Mouse (Mus musculus): Measurements from ENCODE around the gene Slc35b2. TPM values are rescaled to one million over a fixed set of nuclear protein-coding genes. Genes with fewer than 3 reads are reported as not detected.

The Slc35b2 gene
- polyA plus RNA-seq, 1 experiment from 2014 or later = 97.9 TPM

- H3K9ac ChIP-seq (replicated peaks) = peak overlapping the region; percentile 17; the same call in 1 of the 2 replicates
- H3K36me3 ChIP-seq = 0 out of 2 replicates have a peak, but pooled peaks cover 3% of the 10 kb centered on the region
- peaks cover 49% of the 10 kb centered on the region for H3K4me1 ChIP-seq
- 0 out of 2 replicates have a peak overlapping the region, but pooled peaks have one; percentile 12 for H3K27ac ChIP-seq (replicated peaks)
- peak overlapping the region; percentile 17 for H3K4me2 ChIP-seq (replicated peaks)
- no peak for ATAC-seq (replicated peaks)
- no peaks in the 10 kb centered on the region for H3K9me3 ChIP-seq
- no peaks in the 10 kb centered on the region for H3K27me3 ChIP-seq
- 57% methylated on average over 16 of the region's 16 CpGs for WGBS
- no peak overlapping the region for H3K4me3 ChIP-seq
Observed at GRCm38 (mm10) chr17:45591701-45592605, 28.3 kb downstream of the Slc35b2 start.

- Histone ChIP-seq H3K4me2 (replicated peaks) (peak overlapping the region; percentile 94), H3K4me1 (peaks cover 52% of the 10 kb centered on the region), H3K9me3 (no peaks in the 10 kb centered on the region), H3K27me3 (no peaks in the 10 kb centered on the region), H3K4me3 (no peak overlapping the region), H3K27ac (replicated peaks) (0 out of 2 replicates have a peak overlapping the region, but pooled peaks have one; percentile 12), H3K9ac (replicated peaks) (peak overlapping the region; percentile 17; the same call in 1 of the 2 replicates), H3K36me3 (no peaks in the 10 kb centered on the region)
- WGBS = 45% methylated on average over 8 of the region's 8 CpGs
- no peak for ATAC-seq (replicated peaks)
Observed at GRCm38 (mm10) chr17:45592606-45593431, 29.1 kb downstream of the Slc35b2 start.

- Histone ChIP-seq H3K9ac (replicated peaks) (no peak overlapping the region), H3K27me3 (no peaks in the 10 kb centered on the region), H3K36me3 (no peaks in the 10 kb centered on the region), H3K4me2 (replicated peaks) (peak overlapping the region; percentile 94; the same call in 1 of the 2 replicates), H3K27ac (replicated peaks) (no peak overlapping the region), H3K4me3 (no peak overlapping the region), H3K4me1 (peaks cover 53% of the 10 kb centered on the region), H3K9me3 (no peaks in the 10 kb centered on the region)
- no peak for ATAC-seq (replicated peaks)
- WGBS = 35% methylated on average over 8 of the region's 8 CpGs
Observed at GRCm38 (mm10) chr17:45593479-45593878, 29.8 kb downstream of the Slc35b2 start.

GRCm38 (mm10) chr17:45594195-45594594, 30.5 kb downstream of the Slc35b2 start:
- H3K4me1 ChIP-seq = peaks cover 58% of the 10 kb centered on the region

GRCm38 (mm10) chr17:45594881-45595735, 31.4 kb downstream of the Slc35b2 start:
- peak overlapping the region; percentile 94 for H3K4me2 ChIP-seq (replicated peaks)
- under 1% methylated on average over 58 of the region's 58 CpGs for WGBS
- peak overlapping the region; percentile 71 for H3K27ac ChIP-seq (replicated peaks)
- H3K4me3 ChIP-seq = peak overlapping the region; percentile 55
- H3K4me1 ChIP-seq = peaks cover 64% of the 10 kb centered on the region
- no peaks in the 10 kb centered on the region for H3K9me3 ChIP-seq
- H3K27me3 ChIP-seq = peaks cover 6% of the 10 kb centered on the region; the same call in 1 of the 2 replicates
- ATAC-seq (replicated peaks) = peak; percentile 83
- H3K9ac ChIP-seq (replicated peaks) = peak overlapping the region; percentile 51
- H3K36me3 ChIP-seq = no peaks in the 10 kb centered on the region

More at GRCm38 (mm10) chr17:45594195-45594594, 30.5 kb downstream of the Slc35b2 start:
- Histone ChIP-seq H3K36me3 (no peaks in the 10 kb centered on the region), H3K9ac (replicated peaks) (peak overlapping the region; percentile 51; the same call in 1 of the 2 replicates), H3K9me3 (no peaks in the 10 kb centered on the region), H3K4me3 (peak overlapping the region; percentile 55), H3K27ac (replicated peaks) (no peak overlapping the region), H3K27me3 (no peaks in the 10 kb centered on the region), H3K4me2 (replicated peaks) (peak overlapping the region; percentile 94)
- ATAC-seq (replicated peaks) = no peak
- WGBS = 50% methylated on average over 8 of the region's 8 CpGs

GRCm38 (mm10) chr17:45595736-45596390, 32.2 kb downstream of the Slc35b2 start:
- Histone ChIP-seq H3K4me1 (peaks cover 64% of the 10 kb centered on the region), H3K36me3 (no peaks in the 10 kb centered on the region), H3K27me3 (peaks cover 11% of the 10 kb centered on the region; the same call in 1 of the 2 replicates), H3K4me2 (replicated peaks) (peak overlapping the region; percentile 94), H3K9me3 (no peaks in the 10 kb centered on the region), H3K4me3 (peak overlapping the region; percentile 55), H3K27ac (replicated peaks) (peak overlapping the region; percentile 71), H3K9ac (replicated peaks) (peak overlapping the region; percentile 51)
- peak; percentile 9 for ATAC-seq (replicated peaks)
- WGBS = 4% methylated on average over 23 of the region's 23 CpGs

GRCm38 (mm10) chr17:45596631-45597396, 33.1 kb downstream of the Slc35b2 start:
- H3K27ac ChIP-seq (replicated peaks) = peak overlapping the region; percentile 71

GRCm38 (mm10) chr17:45597787-45598186, 34.1 kb downstream of the Slc35b2 start:
- ATAC-seq (replicated peaks) = peak; percentile 30; the same call in 1 of the 2 replicates
- 0 out of 2 replicates have a peak overlapping the region, but pooled peaks have one; percentile 8 for H3K27ac ChIP-seq (replicated peaks)
- H3K4me1 ChIP-seq = peaks cover 56% of the 10 kb centered on the region
- H3K4me3 ChIP-seq = no peak overlapping the region
- no peak overlapping the region for H3K9ac ChIP-seq (replicated peaks)
- no peaks in the 10 kb centered on the region for H3K36me3 ChIP-seq
- H3K27me3 ChIP-seq = peaks cover 26% of the 10 kb centered on the region
- no peaks in the 10 kb centered on the region for H3K9me3 ChIP-seq
- no peak overlapping the region for H3K4me2 ChIP-seq (replicated peaks)
- 41% methylated on average over 3 of the region's 3 CpGs for WGBS

More at GRCm38 (mm10) chr17:45596631-45597396, 33.1 kb downstream of the Slc35b2 start:
- H3K9ac ChIP-seq (replicated peaks) = no peak overlapping the region
- H3K9me3 ChIP-seq = no peaks in the 10 kb centered on the region
- H3K4me3 ChIP-seq = no peak overlapping the region
- no peak overlapping the region for H3K4me2 ChIP-seq (replicated peaks)
- H3K36me3 ChIP-seq = no peaks in the 10 kb centered on the region
- H3K27me3 ChIP-seq = peaks cover 20% of the 10 kb centered on the region
- peaks cover 64% of the 10 kb centered on the region for H3K4me1 ChIP-seq
- WGBS = 22% methylated on average over 11 of the region's 11 CpGs
- peak; percentile 34 for ATAC-seq (replicated peaks)

- no peak overlapping the region for H3K4me2 ChIP-seq (replicated peaks)
- H3K4me3 ChIP-seq = no peak overlapping the region
- H3K9ac ChIP-seq (replicated peaks) = no peak overlapping the region
- 71% methylated on average over 2 of the region's 2 CpGs for WGBS
- peaks cover 26% of the 10 kb centered on the region for H3K27me3 ChIP-seq
- no peaks in the 10 kb centered on the region for H3K9me3 ChIP-seq
- 0 out of 2 replicates have a peak overlapping the region, but pooled peaks have one; percentile 8 for H3K27ac ChIP-seq (replicated peaks)
- no peak for ATAC-seq (replicated peaks)
- H3K36me3 ChIP-seq = no peaks in the 10 kb centered on the region
- peaks cover 51% of the 10 kb centered on the region for H3K4me1 ChIP-seq
Observed at GRCm38 (mm10) chr17:45598376-45598775, 34.7 kb downstream of the Slc35b2 start.

GRCm38 (mm10) chr17:45598891-45599290, 35.2 kb downstream of the Slc35b2 start:
- H3K4me3 ChIP-seq = no peak overlapping the region
- no peak for ATAC-seq (replicated peaks)
- H3K27me3 ChIP-seq = peaks cover 26% of the 10 kb centered on the region
- no peak overlapping the region for H3K27ac ChIP-seq (replicated peaks)
- H3K4me1 ChIP-seq = peaks cover 46% of the 10 kb centered on the region
- no peaks in the 10 kb centered on the region for H3K9me3 ChIP-seq
- H3K4me2 ChIP-seq (replicated peaks) = peak overlapping the region; percentile 42; the same call in 1 of the 2 replicates
- WGBS = 49% methylated on average over 3 of the region's 3 CpGs
- 0 out of 2 replicates have a peak overlapping the region, but pooled peaks have one; percentile 19 for H3K9ac ChIP-seq (replicated peaks)
- no peaks in the 10 kb centered on the region for H3K36me3 ChIP-seq

All from forebrain, embryonic 15.5 days (tissue).